Mouse (Mus musculus): ENCODE measurements at regions not wholly inside any gene's neighbourhood (a gene's known extent, or its start where the extent isn't known, plus 50 kb on each side); places are given as distances from the start of the nearest gene placed in this dataset.

GRCm38 (mm10) chr1:77102421-77103133 is 412.3 kb downstream of the Epha4 start:
- Histone ChIP-seq H3K27me3 (ENCODE audit: insufficient read depth, poor library complexity, severe bottlenecking) (peaks cover 17% of the 10 kb centered on the region; the same call in 1 of the 2 replicates), H3K4me3 (no peak overlapping the region), H3K36me3 (no peaks in the 10 kb centered on the region), H3K27ac (0 out of 2 replicates have a peak overlapping the region, but pooled peaks have one; percentile 26), H3K4me1 (replicated peaks) (peaks cover 8% of the 10 kb centered on the region), H3K9me3 (no peaks in the 10 kb centered on the region)
- DNase-seq (ENCODE audit: low spot score): no peak
- WGBS: 42% methylated on average over 13 of the region's 13 CpGs

DNA sequence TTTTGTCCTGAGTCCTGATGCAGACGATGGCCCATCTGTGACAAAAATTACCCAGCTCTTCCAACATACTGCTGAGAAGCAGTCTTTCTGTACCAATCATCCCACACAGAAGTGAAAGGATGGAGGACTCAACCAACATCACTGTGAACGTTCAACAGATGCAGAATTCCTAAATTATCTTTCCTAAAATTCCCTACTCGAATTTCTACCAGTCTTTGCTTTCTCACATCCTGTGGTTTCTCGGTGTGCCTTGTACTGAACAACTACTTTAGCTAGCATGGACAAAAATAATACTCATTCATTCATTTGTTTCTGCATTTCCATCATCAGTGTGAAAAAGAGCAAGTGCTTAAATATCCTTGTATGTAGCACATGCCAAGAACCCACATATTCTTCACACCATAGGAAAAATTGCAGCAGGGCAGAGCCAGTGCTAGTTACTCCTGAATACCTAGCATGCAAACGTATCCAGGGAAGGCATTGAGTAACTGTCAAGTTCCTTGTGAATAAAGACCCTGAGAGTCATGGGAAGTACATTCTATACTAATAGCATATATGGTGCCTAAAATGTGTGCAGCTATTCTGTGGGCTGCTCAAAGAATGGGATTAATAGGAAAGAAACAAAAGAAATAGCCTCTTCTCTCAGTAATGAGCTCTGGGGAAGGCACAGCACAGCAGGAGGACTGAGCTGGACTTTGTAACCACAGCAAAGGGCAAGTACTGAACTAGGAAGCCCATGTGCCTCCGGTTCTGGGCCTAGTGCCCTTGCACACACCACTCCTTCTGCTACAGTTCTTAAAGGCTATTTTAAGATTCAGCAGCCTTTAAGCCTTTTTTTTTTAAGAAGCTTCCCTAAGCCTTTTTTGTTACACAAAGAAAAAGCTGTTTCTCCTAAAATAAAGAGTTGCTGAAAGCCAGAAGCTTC is 404.8 kb downstream of the Epha4 start:
- H3K36me3 ChIP-seq: no peaks in the 10 kb centered on the region
- no peaks in the 10 kb centered on the region for H3K27me3 ChIP-seq (ENCODE audit: insufficient read depth, poor library complexity, severe bottlenecking)
- 70% methylated on average over 6 of the region's 6 CpGs for WGBS
- no peak overlapping the region for H3K27ac ChIP-seq
- no peak for DNase-seq (ENCODE audit: low spot score)
- H3K4me3 ChIP-seq: no peak overlapping the region
- no peaks in the 10 kb centered on the region; the same call in 1 of the 2 replicates for H3K4me1 ChIP-seq (replicated peaks)
- no peaks in the 10 kb centered on the region for H3K9me3 ChIP-seq

DNA sequence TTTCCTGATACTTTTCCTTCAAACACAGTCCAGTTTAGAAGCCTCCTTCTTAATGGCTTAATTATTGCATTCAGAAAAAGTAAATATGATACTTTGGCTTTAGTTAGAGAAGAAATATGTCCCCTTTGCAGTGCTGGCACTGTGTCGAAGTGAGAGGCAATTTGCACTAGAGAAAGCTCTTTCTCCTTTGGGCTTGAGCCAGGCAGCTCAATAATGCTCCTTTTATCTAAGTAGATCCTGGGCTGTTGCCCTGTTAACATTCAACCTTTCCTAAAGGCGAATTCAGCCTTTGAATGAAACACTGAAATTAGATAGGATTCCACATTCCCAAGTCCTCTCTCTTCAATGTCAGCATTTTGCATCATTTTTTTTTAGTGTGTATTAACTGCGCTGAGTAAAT is 386.5 kb downstream of the Epha4 start:
- no peaks in the 10 kb centered on the region for H3K4me1 ChIP-seq (replicated peaks)
- no peak overlapping the region for H3K4me3 ChIP-seq
- H3K36me3 ChIP-seq: no peaks in the 10 kb centered on the region
- no peaks in the 10 kb centered on the region for H3K9me3 ChIP-seq
- no peaks in the 10 kb centered on the region for H3K27me3 ChIP-seq (ENCODE audit: insufficient read depth, poor library complexity, severe bottlenecking)
- no peak for DNase-seq (ENCODE audit: low spot score)
- 65% methylated on average over 3 of the region's 3 CpGs for WGBS
- H3K27ac ChIP-seq: no peak overlapping the region

DNA sequence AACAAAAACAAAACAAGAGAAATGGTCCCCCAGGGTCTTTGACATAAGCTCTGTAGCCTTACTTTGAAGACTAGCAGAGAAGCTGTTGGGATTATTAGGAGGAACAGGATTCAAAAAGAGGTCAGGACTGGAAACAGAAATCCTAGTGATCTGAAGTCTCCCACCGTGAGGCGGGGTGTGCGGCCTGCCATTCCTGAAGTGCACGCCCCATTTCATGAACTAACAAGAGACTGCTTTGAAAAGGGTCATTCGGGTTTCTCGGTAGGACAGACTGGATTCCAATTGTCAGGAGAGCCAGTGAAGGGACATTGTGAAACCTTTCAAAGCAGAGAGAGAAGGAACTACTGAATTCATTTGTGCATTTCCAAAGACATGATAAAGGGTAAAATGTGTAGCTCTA is 377.2 kb downstream of the Epha4 start:
- DNase-seq (ENCODE audit: low spot score): peak; percentile 21

DNA sequence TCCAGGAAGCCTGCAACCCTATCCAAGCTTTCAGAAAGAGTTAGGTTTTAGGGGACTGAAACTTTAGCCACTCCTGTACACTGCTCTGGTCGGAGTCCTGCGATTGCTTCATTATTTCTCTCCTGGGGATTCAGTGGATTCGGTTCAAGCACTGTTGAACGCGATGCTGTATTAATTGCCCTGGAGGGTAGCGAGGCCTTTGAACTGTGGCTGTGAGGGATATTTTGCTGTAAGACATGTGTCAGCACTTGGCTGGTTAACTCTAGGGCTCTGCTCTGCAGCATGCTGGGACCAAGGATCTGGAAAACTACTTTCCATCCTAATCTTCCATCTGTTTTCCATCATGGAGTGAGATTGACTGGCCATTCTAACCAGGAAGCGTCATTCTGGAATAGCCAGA is 374.0 kb downstream of the Epha4 start:
- Histone ChIP-seq H3K27ac (no peak overlapping the region), H3K4me3 (no peak overlapping the region), H3K4me1 (replicated peaks) (peaks cover 16% of the 10 kb centered on the region), H3K9me3 (no peaks in the 10 kb centered on the region), H3K27me3 (ENCODE audit: insufficient read depth, poor library complexity, severe bottlenecking) (no peaks in the 10 kb centered on the region), H3K36me3 (no peaks in the 10 kb centered on the region)
- DNase-seq (ENCODE audit: low spot score): peak; percentile 45
- 46% methylated on average over 7 of the region's 7 CpGs for WGBS

More for the DNA sequence above, 377.2 kb downstream of the Epha4 start:
- no peak overlapping the region for H3K4me3 ChIP-seq
- peaks cover 16% of the 10 kb centered on the region for H3K4me1 ChIP-seq (replicated peaks)
- H3K27me3 ChIP-seq (ENCODE audit: insufficient read depth, poor library complexity, severe bottlenecking): no peaks in the 10 kb centered on the region
- no peaks in the 10 kb centered on the region for H3K9me3 ChIP-seq
- no peak overlapping the region for H3K27ac ChIP-seq
- WGBS: 5% methylated on average over 6 of the region's 6 CpGs
- no peaks in the 10 kb centered on the region for H3K36me3 ChIP-seq

DNA sequence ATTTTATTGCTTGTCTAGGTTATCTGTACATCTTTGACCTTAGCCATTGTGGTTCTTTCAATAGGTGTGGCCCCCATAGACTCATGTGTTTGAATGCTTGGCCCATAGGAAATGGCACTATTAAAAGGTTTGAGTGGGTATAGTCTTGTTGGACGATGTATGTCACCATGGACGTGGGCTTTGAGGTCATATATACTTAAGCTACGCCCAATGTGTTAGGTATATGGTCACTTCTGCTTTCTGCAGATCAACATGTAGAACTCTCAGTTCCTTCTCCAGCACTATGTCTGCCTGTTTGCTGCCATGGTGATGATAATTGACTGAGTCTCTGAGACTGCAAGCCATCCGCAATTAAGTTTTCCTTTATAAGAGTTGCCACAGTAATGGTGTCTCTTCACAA is 366.8 kb downstream of the Epha4 start:
- H3K4me3 ChIP-seq: no peak overlapping the region
- WGBS: 96% methylated on average over 4 of the region's 4 CpGs
- H3K36me3 ChIP-seq: no peaks in the 10 kb centered on the region
- DNase-seq (ENCODE audit: low spot score): no peak
- H3K27me3 ChIP-seq (ENCODE audit: insufficient read depth, poor library complexity, severe bottlenecking): no peaks in the 10 kb centered on the region
- H3K9me3 ChIP-seq: no peaks in the 10 kb centered on the region
- H3K4me1 ChIP-seq (replicated peaks): no peaks in the 10 kb centered on the region
- H3K27ac ChIP-seq: no peak overlapping the region

DNA sequence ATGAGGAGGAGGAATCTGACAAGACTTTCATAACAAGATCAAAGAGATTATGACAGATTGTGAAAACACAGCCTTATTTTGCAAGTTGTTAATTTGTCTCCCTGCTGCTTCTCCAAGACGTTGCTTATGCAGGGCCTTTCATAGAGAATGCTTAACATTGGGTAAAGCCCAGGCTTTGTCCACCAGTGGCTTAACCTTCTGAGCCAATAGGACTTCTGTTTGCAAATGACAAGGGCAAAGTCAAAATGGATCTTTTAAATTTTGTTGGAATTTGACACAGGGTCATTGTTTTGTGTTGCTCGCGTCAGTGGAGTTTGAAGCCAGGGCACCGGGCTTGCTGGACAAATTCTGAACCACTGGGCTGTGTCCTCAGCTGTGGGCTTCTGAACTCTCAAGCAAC is 346.6 kb downstream of the Epha4 start:
- Histone ChIP-seq H3K36me3 (no peaks in the 10 kb centered on the region), H3K27me3 (ENCODE audit: insufficient read depth, poor library complexity, severe bottlenecking) (no peaks in the 10 kb centered on the region), H3K27ac (no peak overlapping the region), H3K4me1 (replicated peaks) (no peaks in the 10 kb centered on the region; the same call in 1 of the 2 replicates), H3K9me3 (no peaks in the 10 kb centered on the region), H3K4me3 (no peak overlapping the region)
- 71% methylated on average over 4 of the region's 4 CpGs for WGBS
- DNase-seq (ENCODE audit: low spot score): no peak

- Histone ChIP-seq H3K4me3 (no peak overlapping the region), H3K9me3 (no peaks in the 10 kb centered on the region), H3K4me1 (replicated peaks) (no peaks in the 10 kb centered on the region; the same call in 1 of the 2 replicates), H3K27me3 (ENCODE audit: insufficient read depth, poor library complexity, severe bottlenecking) (no peaks in the 10 kb centered on the region), H3K36me3 (no peaks in the 10 kb centered on the region), H3K27ac (no peak overlapping the region)
- no peak for DNase-seq (ENCODE audit: low spot score)
- 87% methylated on average over 1 of the region's 1 CpGs for WGBS
Observed at GRCm38 (mm10) chr1:77172463-77172862, 342.4 kb downstream of the Epha4 start.

GRCm38 (mm10) chr1:77174801-77175200 is 340.1 kb downstream of the Epha4 start:
- no peaks in the 10 kb centered on the region for H3K9me3 ChIP-seq
- no peaks in the 10 kb centered on the region for H3K27me3 ChIP-seq (ENCODE audit: insufficient read depth, poor library complexity, severe bottlenecking)
- no peak overlapping the region for H3K4me3 ChIP-seq
- no peaks in the 10 kb centered on the region for H3K36me3 ChIP-seq
- 95% methylated on average over 4 of the region's 4 CpGs for WGBS
- no peaks in the 10 kb centered on the region for H3K4me1 ChIP-seq (replicated peaks)
- DNase-seq (ENCODE audit: low spot score): no peak
- H3K27ac ChIP-seq: no peak overlapping the region

- WGBS: 71% methylated on average over 3 of the region's 3 CpGs
- Histone ChIP-seq H3K36me3 (no peaks in the 10 kb centered on the region), H3K9me3 (no peaks in the 10 kb centered on the region), H3K4me3 (no peak overlapping the region), H3K27me3 (ENCODE audit: insufficient read depth, poor library complexity, severe bottlenecking) (no peaks in the 10 kb centered on the region), H3K4me1 (replicated peaks) (no peaks in the 10 kb centered on the region), H3K27ac (no peak overlapping the region)
- no peak for DNase-seq (ENCODE audit: low spot score)
Observed at GRCm38 (mm10) chr1:77175214-77175613, 339.7 kb downstream of the Epha4 start.

- Histone ChIP-seq H3K27me3 (ENCODE audit: insufficient read depth, poor library complexity, severe bottlenecking) (no peaks in the 10 kb centered on the region), H3K4me1 (replicated peaks) (0 out of 2 replicates have a peak, but pooled peaks cover 2% of the 10 kb centered on the region), H3K36me3 (no peaks in the 10 kb centered on the region), H3K27ac (no peak overlapping the region), H3K4me3 (no peak overlapping the region), H3K9me3 (no peaks in the 10 kb centered on the region)
- 92% methylated on average over 2 of the region's 2 CpGs for WGBS
- no peak for DNase-seq (ENCODE audit: low spot score)
Observed at GRCm38 (mm10) chr1:77176516-77176915, 338.4 kb downstream of the Epha4 start.

DNA sequence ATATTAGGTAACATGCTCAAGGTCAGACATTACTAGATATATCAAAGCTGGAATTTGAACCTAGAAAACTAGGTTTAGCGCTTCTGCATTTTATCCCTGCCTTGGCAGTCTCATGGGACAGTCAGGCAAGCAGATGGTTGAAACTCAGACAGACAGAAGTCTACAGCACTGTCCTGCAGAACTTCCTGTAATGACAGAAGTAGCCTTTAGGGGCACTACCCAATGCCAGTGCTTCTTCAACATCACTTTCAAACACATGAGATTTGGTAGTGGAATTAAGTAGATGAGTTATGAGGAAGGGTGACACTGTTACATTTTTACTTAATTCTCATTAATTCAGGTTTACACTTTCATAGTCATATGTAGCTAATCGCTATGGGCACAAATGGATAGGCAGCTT is 330.9 kb downstream of the Epha4 start:
- Histone ChIP-seq H3K27ac (no peak overlapping the region), H3K4me3 (no peak overlapping the region), H3K4me1 (replicated peaks) (0 out of 2 replicates have a peak, but pooled peaks cover 4% of the 10 kb centered on the region), H3K9me3 (no peaks in the 10 kb centered on the region), H3K27me3 (ENCODE audit: insufficient read depth, poor library complexity, severe bottlenecking) (no peaks in the 10 kb centered on the region), H3K36me3 (no peaks in the 10 kb centered on the region)
- no peak for DNase-seq (ENCODE audit: low spot score)
- WGBS: 78% methylated on average over 2 of the region's 2 CpGs

DNA sequence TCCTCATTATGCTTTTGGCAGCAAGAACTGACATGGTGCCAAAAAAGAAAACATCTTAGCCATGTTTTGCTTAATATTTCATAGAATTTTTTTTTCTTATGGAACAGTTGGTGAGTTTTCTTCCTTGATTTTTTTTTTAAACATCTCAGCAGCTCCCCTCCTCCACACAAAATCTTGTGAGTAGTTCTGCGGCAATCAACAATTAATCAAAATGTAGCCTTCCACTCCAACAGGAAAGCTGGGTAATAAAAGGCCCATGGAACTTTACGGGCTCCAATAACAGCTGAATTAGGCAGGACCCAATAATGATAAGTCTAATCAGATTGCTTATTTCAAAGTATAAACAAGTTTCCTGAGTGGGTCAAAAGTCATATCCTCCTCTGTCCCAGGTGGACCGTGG is 324.7 kb downstream of the Epha4 start:
- Histone ChIP-seq H3K4me1 (replicated peaks) (no peaks in the 10 kb centered on the region), H3K27ac (no peak overlapping the region), H3K4me3 (no peak overlapping the region), H3K9me3 (no peaks in the 10 kb centered on the region), H3K27me3 (ENCODE audit: insufficient read depth, poor library complexity, severe bottlenecking) (no peaks in the 10 kb centered on the region), H3K36me3 (no peaks in the 10 kb centered on the region)
- 93% methylated on average over 3 of the region's 3 CpGs for WGBS
- no peak for DNase-seq (ENCODE audit: low spot score)
